Mouse (Mus musculus) stomach, embryonic 16.5 days (tissue): ENCODE data around the gene Lrrtm3. TPM values are rescaled to one million over a fixed set of nuclear protein-coding genes. Genes with fewer than 3 reads are reported as not detected.

Experiments
- ATAC-seq: fragments of 200-750 bp; cut with Nextera tagmentation; 2 replicates; pipeline ENCODE4 v1.8.0; 2017; ENCODE audit warnings: moderate number of reproducible peaks, moderate TSS enrichment; ENCODE audit not compliant: insufficient read depth, low FRiP score
- H3K27ac ChIP-seq: fragments of 300-500 bp; sonication (generic); 2 replicates; pipeline ENCODE4 v1.5.1; 2014; ENCODE audit warnings: low read length
- H3K27me3 ChIP-seq: fragments of 300-500 bp; sonication (generic); 2 replicates; pipeline ENCODE4 v1.6.1; 2014; ENCODE audit warnings: low read length, control low read depth, mixed read lengths; ENCODE audit not compliant: control insufficient read depth, insufficient read depth
- H3K36me3 ChIP-seq: fragments of 300-500 bp; sonication (generic); 2 replicates; pipeline ENCODE4 v1.6.1; 2014; ENCODE audit warnings: low read length; ENCODE audit not compliant: control insufficient read depth, insufficient read depth
- H3K4me1 ChIP-seq: fragments of 300-500 bp; sonication (generic); 2 replicates; pipeline ENCODE4 v1.6.1; 2014; ENCODE audit warnings: low read length, control low read depth, mixed read lengths; ENCODE audit not compliant: control insufficient read depth, insufficient read depth
- H3K4me2 ChIP-seq: fragments of 300-500 bp; sonication (generic); 2 replicates; pipeline ENCODE4 v1.6.1; 2014; ENCODE audit warnings: low read depth, low read length, mixed read lengths
- H3K4me3 ChIP-seq: fragments of 300-500 bp; sonication (generic); replicated peaks from 2 replicates; pipeline ENCODE4 v1.5.1; 2014; ENCODE audit warnings: mild to moderate bottlenecking, low read length
- H3K9ac ChIP-seq: fragments of 300-500 bp; sonication (generic); 2 replicates; pipeline ENCODE4 v1.6.1; 2014; ENCODE audit warnings: low read length
- H3K9me3 ChIP-seq: fragments of 300-500 bp; sonication (generic); replicated peaks from 2 replicates; pipeline ENCODE4 v1.6.1; 2016; ENCODE audit warnings: low read length, control low read depth; ENCODE audit not compliant: control insufficient read depth
- WGBS: fragments of 180-500 bp; shearing (Covaris S2); extraction: QIAGEN DNeasy Blood & Tissue Kit; methylation state at CpG from one replicate; pipeline ENCODE4 v1.1.7; 2014; 5-methylcytosine and 5-hydroxymethylcytosine counted together
- polyA plus RNA-seq: library from polyadenylated mRNA; unstranded; fragments of >200 nt; fragmentation: Nextera tagmentation; extraction: Ambion mirVana; gene quantifications from 2 replicates; pipeline ENCODE4 v1.2.1, GENCODE M21; 2015

The Lrrtm3 gene
- polyA plus RNA-seq, 1 experiment from 2014 or later, result 4.0 TPM

- H3K4me1 ChIP-seq, result no peaks in the 10 kb centered on the region
- H3K36me3 ChIP-seq, result no peaks in the 10 kb centered on the region
- H3K27me3 ChIP-seq, result no peaks in the 10 kb centered on the region
- no peak overlapping the region for H3K9ac ChIP-seq
- no peak overlapping the region for H3K27ac ChIP-seq
- H3K4me2 ChIP-seq, result no peak overlapping the region
- H3K4me3 ChIP-seq, result no peak overlapping the region
- H3K9me3 ChIP-seq, result no peaks in the 10 kb centered on the region
- no peak for ATAC-seq
- WGBS, result 33% methylated on average over 5 of the region's 5 CpGs
These were observed 14.1 kb downstream of the Lrrtm3 start for GRCm38 (mm10) chr10:64075944-64076343.

DNA sequence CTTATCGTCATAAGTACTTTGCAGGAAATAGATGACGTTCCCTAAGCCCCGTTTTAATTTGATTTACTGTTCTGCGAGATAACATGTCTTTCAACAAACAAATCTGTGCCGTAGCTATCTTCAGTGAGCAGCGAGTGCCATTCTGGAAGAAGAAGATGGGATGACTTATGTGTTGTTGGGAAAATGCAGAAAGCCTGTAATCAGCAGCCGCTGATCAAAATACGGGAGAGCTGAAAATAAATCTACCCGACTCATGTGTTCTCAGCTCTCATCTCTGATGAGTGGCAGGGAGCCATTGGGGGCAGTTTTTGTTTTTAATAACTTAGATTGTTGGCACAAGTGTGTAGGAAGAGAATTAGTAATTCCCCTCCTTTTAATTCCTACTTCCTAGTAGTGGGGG, 26.4 kb downstream of the Lrrtm3 start:
- H3K27me3 ChIP-seq, result no peaks in the 10 kb centered on the region
- H3K4me1 ChIP-seq, result no peaks in the 10 kb centered on the region
- no peak overlapping the region for H3K4me3 ChIP-seq
- H3K27ac ChIP-seq, result no peak overlapping the region
- WGBS, result 63% methylated on average over 9 of the region's 9 CpGs
- H3K36me3 ChIP-seq, result no peaks in the 10 kb centered on the region
- no peaks in the 10 kb centered on the region for H3K9me3 ChIP-seq
- ATAC-seq, result no peak
- no peak overlapping the region for H3K9ac ChIP-seq
- no peak overlapping the region for H3K4me2 ChIP-seq

- H3K9ac ChIP-seq, result no peak overlapping the region
- no peak overlapping the region for H3K4me2 ChIP-seq
- 85% methylated on average over 6 of the region's 6 CpGs for WGBS
- no peak overlapping the region for H3K27ac ChIP-seq
- no peak overlapping the region for H3K4me3 ChIP-seq
- ATAC-seq, result no peak
- no peaks in the 10 kb centered on the region for H3K4me1 ChIP-seq
- no peaks in the 10 kb centered on the region for H3K27me3 ChIP-seq
- H3K36me3 ChIP-seq, result no peaks in the 10 kb centered on the region
- no peaks in the 10 kb centered on the region for H3K9me3 ChIP-seq
These were observed 40.1 kb downstream of the Lrrtm3 start for GRCm38 (mm10) chr10:64049946-64050345.

DNA sequence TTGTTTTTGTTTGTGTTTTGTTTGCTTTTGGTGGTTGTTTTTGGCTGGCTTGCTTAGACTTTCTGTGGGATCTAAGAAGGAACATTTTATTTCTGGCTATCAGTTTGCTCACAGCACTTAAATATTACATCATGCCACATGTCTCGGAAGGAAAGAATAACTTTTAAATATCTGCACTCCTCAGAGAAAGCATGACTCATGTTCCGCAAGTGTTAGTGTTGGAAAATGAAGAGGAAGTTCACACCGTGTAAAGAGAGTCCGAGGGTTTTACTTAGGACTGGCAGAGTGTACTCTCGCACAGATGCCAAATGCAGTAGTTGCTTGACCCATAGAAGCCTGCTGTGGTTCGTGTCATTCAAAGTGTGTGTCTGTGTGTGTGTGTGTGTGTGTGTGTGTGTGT, 40.9 kb downstream of the Lrrtm3 start:
- Histone ChIP-seq H3K9me3 (no peaks in the 10 kb centered on the region), H3K4me1 (no peaks in the 10 kb centered on the region), H3K27ac (no peak overlapping the region), H3K4me2 (no peak overlapping the region), H3K9ac (no peak overlapping the region), H3K36me3 (no peaks in the 10 kb centered on the region), H3K4me3 (no peak overlapping the region), H3K27me3 (no peaks in the 10 kb centered on the region)
- no peak for ATAC-seq
- 75% methylated on average over 6 of the region's 6 CpGs for WGBS

- Histone ChIP-seq H3K27me3 (no peaks in the 10 kb centered on the region), H3K4me2 (no peak overlapping the region), H3K4me3 (no peak overlapping the region), H3K27ac (no peak overlapping the region), H3K4me1 (no peaks in the 10 kb centered on the region), H3K36me3 (no peaks in the 10 kb centered on the region), H3K9me3 (no peaks in the 10 kb centered on the region), H3K9ac (no peak overlapping the region)
- ATAC-seq, result no peak
- 81% methylated on average over 11 of the region's 11 CpGs for WGBS
These were observed 48.2 kb downstream of the Lrrtm3 start for GRCm38 (mm10) chr10:64041892-64042291.

DNA sequence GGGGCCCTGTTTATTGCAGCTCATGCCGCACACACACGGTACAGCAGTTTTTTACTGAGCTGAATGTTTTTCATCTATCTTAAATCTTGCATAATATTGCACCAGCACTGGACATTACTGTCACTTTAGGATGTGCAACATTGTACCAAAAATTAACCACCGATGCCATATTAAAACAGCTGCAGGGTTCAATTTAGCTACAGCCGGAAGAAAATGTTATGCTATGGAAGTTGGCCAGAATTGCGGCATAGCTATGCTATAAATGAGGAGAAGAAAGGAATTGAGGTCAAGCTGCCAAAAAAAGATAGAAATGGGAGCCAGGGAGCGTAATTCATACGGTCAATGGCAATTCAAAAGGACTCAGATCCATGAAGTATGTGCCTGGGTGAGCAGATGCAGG, 48.9 kb downstream of the Lrrtm3 start:
- no peak overlapping the region for H3K4me3 ChIP-seq
- no peaks in the 10 kb centered on the region for H3K4me1 ChIP-seq
- H3K9me3 ChIP-seq, result no peaks in the 10 kb centered on the region
- no peak overlapping the region for H3K4me2 ChIP-seq
- 73% methylated on average over 7 of the region's 7 CpGs for WGBS
- no peak overlapping the region for H3K27ac ChIP-seq
- ATAC-seq, result no peak
- no peaks in the 10 kb centered on the region for H3K36me3 ChIP-seq
- no peak overlapping the region for H3K9ac ChIP-seq
- no peaks in the 10 kb centered on the region for H3K27me3 ChIP-seq

DNA sequence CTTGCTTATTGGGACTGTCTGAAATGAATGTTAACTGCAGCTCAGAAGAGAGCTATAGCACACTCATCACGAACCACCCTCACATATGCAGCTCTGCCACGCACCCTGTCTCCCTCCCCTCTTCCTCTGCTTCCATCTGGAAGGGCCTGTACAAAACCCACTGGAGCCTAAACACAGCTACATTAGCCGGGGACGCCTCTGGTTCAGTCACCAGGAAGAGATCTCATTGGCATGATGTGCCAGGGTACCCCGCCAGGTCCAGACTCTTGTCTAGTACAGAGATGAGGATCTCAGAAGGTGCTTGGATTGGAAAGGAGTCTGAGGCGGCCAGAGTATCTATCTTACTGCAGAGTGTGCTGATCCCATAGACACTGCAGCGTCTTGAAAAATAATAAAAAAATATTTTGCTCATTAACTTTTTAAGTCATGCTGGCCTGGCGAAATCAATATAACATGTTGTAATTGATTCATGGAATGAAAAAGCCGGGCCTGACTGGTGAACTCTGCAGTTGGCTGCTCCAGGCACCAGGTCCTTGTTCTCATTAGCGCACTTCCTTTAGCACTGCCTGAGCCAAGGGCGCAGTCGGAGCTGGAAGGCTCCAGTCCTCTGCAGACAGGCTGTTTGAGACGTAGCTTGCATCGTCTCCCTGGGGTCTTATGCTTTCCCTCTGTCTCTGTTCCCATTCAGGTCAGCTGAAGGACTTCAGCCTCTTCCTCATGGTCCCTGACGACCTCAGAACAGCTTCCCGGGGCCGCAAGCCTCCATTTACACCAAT, 50.1 kb downstream of the Lrrtm3 start:
- Histone ChIP-seq H3K9ac (no peak overlapping the region), H3K9me3 (no peaks in the 10 kb centered on the region), H3K27ac (no peak overlapping the region), H3K36me3 (no peaks in the 10 kb centered on the region), H3K4me2 (no peak overlapping the region), H3K4me1 (no peaks in the 10 kb centered on the region), H3K4me3 (no peak overlapping the region), H3K27me3 (no peaks in the 10 kb centered on the region)
- no peak for ATAC-seq
- 78% methylated on average over 17 of the region's 17 CpGs for WGBS

GRCm38 (mm10) chr10:64030901-64031300, 59.2 kb downstream of the Lrrtm3 start:
- no peaks in the 10 kb centered on the region for H3K4me1 ChIP-seq
- H3K9me3 ChIP-seq, result no peaks in the 10 kb centered on the region
- H3K9ac ChIP-seq, result no peak overlapping the region
- H3K27ac ChIP-seq, result no peak overlapping the region
- H3K4me2 ChIP-seq, result no peak overlapping the region
- H3K27me3 ChIP-seq, result no peaks in the 10 kb centered on the region
- no peak for ATAC-seq
- H3K36me3 ChIP-seq, result no peaks in the 10 kb centered on the region
- no peak overlapping the region for H3K4me3 ChIP-seq

- 85% methylated on average over 6 of the region's 6 CpGs for WGBS
These were observed 66.7 kb downstream of the Lrrtm3 start for GRCm38 (mm10) chr10:64023340-64023739.

More at GRCm38 (mm10) chr10:64023340-64023739, 66.7 kb downstream of the Lrrtm3 start:
- Histone ChIP-seq H3K27me3 (no peaks in the 10 kb centered on the region), H3K4me3 (no peak overlapping the region), H3K36me3 (no peaks in the 10 kb centered on the region), H3K9me3 (no peaks in the 10 kb centered on the region), H3K4me2 (no peak overlapping the region), H3K4me1 (no peaks in the 10 kb centered on the region), H3K9ac (no peak overlapping the region), H3K27ac (no peak overlapping the region)
- no peak for ATAC-seq
